Mouse (Mus musculus) T-helper 1 cell (primary cell): ENCODE results near the gene Atp6v1e1.

Source experiments
- in situ Hi-C: fragments of 300-600 bp; cut with MboI, MseI; formaldehyde crosslinking; loops from one replicate; pipeline ENCODE4 v1.15.1; 2025; ENCODE audit warnings: high pct_unique_total_duplicates

Gene Atp6v1e1

GRCm38 (mm10) chr6:120771366-120771765, 51.2 kb downstream of the Atp6v1e1 start:
- in situ Hi-C loops: no loop called here

- in situ Hi-C loops: no loop called here
Observed at GRCm38 (mm10) chr6:120769972-120770371, 52.6 kb downstream of the Atp6v1e1 start.

DNA sequence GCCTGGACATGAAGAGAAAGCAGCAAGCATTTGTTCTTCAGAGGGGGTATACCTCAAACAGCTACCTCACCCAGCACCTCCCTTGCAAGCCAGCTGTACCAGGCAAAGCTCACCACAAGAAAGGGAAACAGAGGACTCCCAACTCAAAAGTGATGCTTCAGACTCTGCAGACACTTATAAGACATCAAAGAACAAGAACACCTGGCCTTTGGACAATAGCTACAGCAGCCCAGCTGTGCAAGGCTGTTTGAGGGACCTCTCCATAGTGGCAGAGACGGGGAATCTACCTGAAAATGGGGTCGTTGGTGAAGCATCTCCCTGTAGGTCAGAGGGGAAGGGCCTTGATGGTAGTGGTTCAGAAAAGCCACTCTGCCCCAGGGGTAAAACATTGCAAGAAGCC, 61.4 kb downstream of the Atp6v1e1 start:
- in situ Hi-C loops: no loop called here

- in situ Hi-C loops: no loop called here
Observed at GRCm38 (mm10) chr6:120746416-120746815, 76.2 kb downstream of the Atp6v1e1 start.
